Mouse (Mus musculus) mature B cell (primary cell): Measurements from ENCODE around the gene Ddx25.

Source experiments
- in situ Hi-C: fragments of 300-500 bp; cut with MboI; formaldehyde crosslinking; loops from 2 replicates; pipeline ENCODE4 v1.14.3; 2019

The Ddx25 gene

GRCm38 (mm10) chr9:35494937-35495336, 63.4 kb downstream of the Ddx25 start:
- in situ Hi-C loops, result no loop called here

DNA sequence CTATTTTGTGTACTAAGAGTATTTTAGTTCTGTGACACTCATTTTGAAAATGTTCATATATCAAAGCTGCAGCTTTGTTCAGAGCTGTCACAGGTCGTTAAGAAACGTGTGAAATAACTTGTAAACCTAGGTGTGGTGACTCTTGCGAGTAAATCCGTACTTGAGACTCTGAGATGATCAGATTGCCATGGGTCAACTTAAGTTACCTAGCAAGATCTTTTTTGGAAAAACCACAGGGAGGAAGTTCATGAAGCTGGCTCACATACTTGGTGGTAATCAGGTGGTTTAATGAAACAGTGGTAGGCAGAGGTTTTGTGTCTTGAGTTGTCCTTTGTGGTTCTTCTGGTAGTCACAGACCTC, 64.6 kb downstream of the Ddx25 start:
- in situ Hi-C loops, result no loop called here

GRCm38 (mm10) chr9:35493033-35493732, 65.1 kb downstream of the Ddx25 start:
- in situ Hi-C loops, result no loop called here

- in situ Hi-C loops, result no loop called here
Measured at GRCm38 (mm10) chr9:35491109-35491866, 67.0 kb downstream of the Ddx25 start.

GRCm38 (mm10) chr9:35488496-35488895, 69.8 kb downstream of the Ddx25 start:
- in situ Hi-C loops, result no loop called here
